In genomic region chr9:105363520-105364231, GRCm38 (mm10) we compare ENCODE assay signal across 26 mouse cellular contexts. TPM values are rescaled to one million over a fixed set of nuclear protein-coding genes. Genes with fewer than 3 reads are reported as not detected.
DNase-seq lines count a peak whose midpoint lies in the region; ATAC-seq and TF ChIP-seq lines count a peak whose summit lies in the region.
"Had no signal": no experiment of that assay in that cellular context is flagged by ENCODE, and none has a peak within 500 bp of the region (broad histone marks: within the 10 kb centered on the region; RNA-seq: fewer than 3 reads in every experiment).

No protein-coding gene starts in this region.

- no peak for ATAC-seq in hindbrain, embryonic 14.5 days (ENCODE audit: low FRiP score)
- no peak for ATAC-seq in hindbrain, embryonic 12.5 days (ENCODE audit: low FRiP score)
- peak; percentile 34; the same call in 1 of the 2 replicates for ATAC-seq in neural tube, embryonic 14.5 days (ENCODE audit: low read depth)
- ATAC-seq in neural tube, embryonic 15.5 days (ENCODE audit: low FRiP score): no peak; the same call in 1 of the 2 replicates
- ATAC-seq in hindbrain, embryonic 16.5 days: peak; percentile 75
- no peak for ATAC-seq in liver, postnatal 0 days
- ATAC-seq: intestine, embryonic 16.5 days; lung, postnatal 0 days; midbrain, embryonic 15.5 days; Patski had no signal

- H3K9ac ChIP-seq in hindbrain, embryonic 14.5 days: no peak overlapping the region
- H3K9ac ChIP-seq in hindbrain, embryonic 12.5 days: no peak overlapping the region
- no peak overlapping the region for H3K9ac ChIP-seq in neural tube, embryonic 14.5 days (replicated peaks; ENCODE audit: low read depth, low read length)
- no peak overlapping the region for H3K9ac ChIP-seq in neural tube, embryonic 15.5 days (replicated peaks)
- no peak overlapping the region for H3K9ac ChIP-seq in hindbrain, embryonic 16.5 days (ENCODE audit: low read depth, low read length)
- H3K9ac ChIP-seq in liver, postnatal 0 days (replicated peaks): no peak overlapping the region
- H3K9ac ChIP-seq: embryonic facial prominence, embryonic 12.5 days; heart, embryonic 15.5 days; kidney, embryonic 15.5 days; limb, embryonic 15.5 days; liver, embryonic 15.5 days; midbrain, embryonic 15.5 days had no signal

- no peak overlapping the region for H3K4me2 ChIP-seq in hindbrain, embryonic 14.5 days (replicated peaks)
- H3K4me2 ChIP-seq in hindbrain, embryonic 12.5 days (replicated peaks): no peak overlapping the region
- no peak overlapping the region for H3K4me2 ChIP-seq in neural tube, embryonic 14.5 days (ENCODE audit: low read depth, low read length)
- H3K4me2 ChIP-seq in neural tube, embryonic 15.5 days: no peak overlapping the region
- H3K4me2 ChIP-seq in hindbrain, embryonic 16.5 days (ENCODE audit: low read length): no peak overlapping the region
- H3K4me2 ChIP-seq in liver, postnatal 0 days (ENCODE audit: low read depth, low read length): no peak overlapping the region
- H3K4me2 ChIP-seq: embryonic facial prominence, embryonic 12.5 days; heart, embryonic 15.5 days; kidney, embryonic 15.5 days; limb, embryonic 15.5 days; liver, embryonic 15.5 days; midbrain, embryonic 15.5 days had no signal

- no peak overlapping the region for H3K4me3 ChIP-seq in hindbrain, embryonic 14.5 days (replicated peaks; ENCODE audit: low read length)
- H3K4me3 ChIP-seq in hindbrain, embryonic 12.5 days: no peak overlapping the region
- H3K4me3 ChIP-seq in neural tube, embryonic 14.5 days (ENCODE audit: low read depth, low read length): no peak overlapping the region
- H3K4me3 ChIP-seq in neural tube, embryonic 15.5 days (replicated peaks): no peak overlapping the region
- no peak overlapping the region for H3K4me3 ChIP-seq in hindbrain, embryonic 16.5 days (ENCODE audit: low read length)
- H3K4me3 ChIP-seq in liver, postnatal 0 days (ENCODE audit: low read depth, low read length): no peak overlapping the region
- H3K4me3 ChIP-seq: embryonic facial prominence, embryonic 12.5 days; erythroblast, embryonic 14.5 days; heart, adult 2 months; heart, embryonic 15.5 days; kidney, embryonic 15.5 days; limb, embryonic 15.5 days; liver, embryonic 15.5 days; megakaryocyte, embryonic 14.5 days; midbrain, embryonic 15.5 days had no signal

- no peaks in the 10 kb centered on the region for H3K36me3 ChIP-seq in hindbrain, embryonic 14.5 days (replicated peaks; ENCODE audit: control insufficient read depth, insufficient read depth)
- H3K36me3 ChIP-seq in hindbrain, embryonic 12.5 days: no peaks in the 10 kb centered on the region
- H3K36me3 ChIP-seq in neural tube, embryonic 14.5 days (ENCODE audit: control insufficient read depth, insufficient read depth, low read length): no peaks in the 10 kb centered on the region
- no peaks in the 10 kb centered on the region for H3K36me3 ChIP-seq in neural tube, embryonic 15.5 days
- no peaks in the 10 kb centered on the region for H3K36me3 ChIP-seq in hindbrain, embryonic 16.5 days (ENCODE audit: control insufficient read depth, insufficient read depth, low read length)
- H3K36me3 ChIP-seq in liver, postnatal 0 days (replicated peaks; ENCODE audit: insufficient read depth, low read length): no peaks in the 10 kb centered on the region
- H3K36me3 ChIP-seq: embryonic facial prominence, embryonic 12.5 days; heart, embryonic 15.5 days; kidney, embryonic 15.5 days; limb, embryonic 15.5 days; liver, embryonic 15.5 days; midbrain, embryonic 15.5 days had no signal

- H3K27ac ChIP-seq in hindbrain, embryonic 14.5 days: no peak overlapping the region
- no peak overlapping the region for H3K27ac ChIP-seq in hindbrain, embryonic 12.5 days
- no peak overlapping the region for H3K27ac ChIP-seq in neural tube, embryonic 14.5 days (ENCODE audit: low read depth, low read length)
- no peak overlapping the region for H3K27ac ChIP-seq in neural tube, embryonic 15.5 days (replicated peaks)
- no peak overlapping the region for H3K27ac ChIP-seq in hindbrain, embryonic 16.5 days (ENCODE audit: low read depth, low read length)
- no peak overlapping the region for H3K27ac ChIP-seq in liver, postnatal 0 days (ENCODE audit: low read depth)
- H3K27ac ChIP-seq: embryonic facial prominence, embryonic 12.5 days; heart, adult 2 months; heart, embryonic 15.5 days; kidney, embryonic 15.5 days; limb, embryonic 15.5 days; liver, embryonic 15.5 days; midbrain, embryonic 15.5 days had no signal

- peak; percentile 60 for DNase-seq in hindbrain, embryonic 14.5 days (ENCODE audit: low spot score)
- peak; percentile 38 to 43 for DNase-seq in layer of hippocampus, postnatal 36 days
- DNase-seq in adrenal gland, postnatal 10 days: no peak
- no peak for DNase-seq in liver, postnatal 0 days
- DNase-seq: adrenal gland, postnatal 14 days; cerebellum, adult 18-20 months; gastrocnemius, postnatal 14 days; heart, adult 2 months; heart, postnatal 4 days; kidney, postnatal 4 days; right cerebral cortex, postnatal 4 days had no signal

- no peak for TF ChIP-seq EP300 in liver, postnatal 0 days (IDR thresholded peaks at IDR 0.05; ENCODE audit: low read depth)

- H3K4me1 ChIP-seq in hindbrain, embryonic 14.5 days (replicated peaks; ENCODE audit: control insufficient read depth, insufficient read depth, low read length): no peaks in the 10 kb centered on the region
- H3K4me1 ChIP-seq in hindbrain, embryonic 12.5 days: no peaks in the 10 kb centered on the region
- H3K4me1 ChIP-seq in neural tube, embryonic 14.5 days (ENCODE audit: control insufficient read depth, insufficient read depth, low read length): no peaks in the 10 kb centered on the region
- 0 out of 2 replicates have a peak, but pooled peaks cover 1% of the 10 kb centered on the region for H3K4me1 ChIP-seq in neural tube, embryonic 15.5 days
- no peaks in the 10 kb centered on the region for H3K4me1 ChIP-seq in hindbrain, embryonic 16.5 days (ENCODE audit: control insufficient read depth, insufficient read depth, low read depth, low read length)
- no peaks in the 10 kb centered on the region for H3K4me1 ChIP-seq in liver, postnatal 0 days (ENCODE audit: insufficient read depth)
- H3K4me1 ChIP-seq: embryonic facial prominence, embryonic 12.5 days; heart, embryonic 15.5 days; kidney, embryonic 15.5 days; limb, embryonic 15.5 days; liver, embryonic 15.5 days; megakaryocyte, embryonic 14.5 days; midbrain, embryonic 15.5 days had no signal

- TF ChIP-seq CTCF in liver, postnatal 0 days (IDR thresholded peaks at IDR 0.05; ENCODE audit: low read depth): no peak

- WGBS in hindbrain, embryonic 14.5 days: 56% methylated on average over 5 of the region's 5 CpGs
- WGBS in hindbrain, embryonic 12.5 days: 74% methylated on average over 5 of the region's 5 CpGs
- WGBS in neural tube, embryonic 14.5 days: 60% methylated on average over 5 of the region's 5 CpGs
- WGBS in neural tube, embryonic 15.5 days: 61% methylated on average over 5 of the region's 5 CpGs
- WGBS in hindbrain, embryonic 16.5 days: 63% methylated on average over 5 of the region's 5 CpGs
- 71% methylated on average over 5 of the region's 5 CpGs for WGBS in liver, postnatal 0 days (ENCODE audit: insufficient replicate concordance)

- H3K9me3 ChIP-seq in hindbrain, embryonic 14.5 days (ENCODE audit: control insufficient read depth, low read length): no peaks in the 10 kb centered on the region
- H3K9me3 ChIP-seq in hindbrain, embryonic 12.5 days (replicated peaks): no peaks in the 10 kb centered on the region
- no peaks in the 10 kb centered on the region for H3K9me3 ChIP-seq in neural tube, embryonic 14.5 days (ENCODE audit: control insufficient read depth, low read length)
- H3K9me3 ChIP-seq in neural tube, embryonic 15.5 days (replicated peaks): no peaks in the 10 kb centered on the region
- no peaks in the 10 kb centered on the region for H3K9me3 ChIP-seq in hindbrain, embryonic 16.5 days (ENCODE audit: control insufficient read depth, low read length)
- no peaks in the 10 kb centered on the region for H3K9me3 ChIP-seq in liver, postnatal 0 days (ENCODE audit: low read length)
- H3K9me3 ChIP-seq: embryonic facial prominence, embryonic 12.5 days; heart, embryonic 15.5 days; kidney, embryonic 15.5 days; limb, embryonic 15.5 days; liver, embryonic 15.5 days; megakaryocyte, embryonic 14.5 days; midbrain, embryonic 15.5 days had no signal

- no peaks in the 10 kb centered on the region for H3K27me3 ChIP-seq in hindbrain, embryonic 14.5 days (ENCODE audit: control insufficient read depth, insufficient read depth, low read length)
- H3K27me3 ChIP-seq in hindbrain, embryonic 12.5 days: no peaks in the 10 kb centered on the region
- H3K27me3 ChIP-seq in neural tube, embryonic 14.5 days (ENCODE audit: control insufficient read depth, insufficient read depth, low read length): no peaks in the 10 kb centered on the region
- H3K27me3 ChIP-seq in neural tube, embryonic 15.5 days (replicated peaks): no peaks in the 10 kb centered on the region
- H3K27me3 ChIP-seq in hindbrain, embryonic 16.5 days (replicated peaks; ENCODE audit: control insufficient read depth, insufficient read depth, low read length): no peaks in the 10 kb centered on the region
- no peaks in the 10 kb centered on the region for H3K27me3 ChIP-seq in liver, postnatal 0 days (ENCODE audit: insufficient read depth, low read length)
- H3K27me3 ChIP-seq: embryonic facial prominence, embryonic 12.5 days; heart, embryonic 15.5 days; kidney, embryonic 15.5 days; limb, embryonic 15.5 days; liver, embryonic 15.5 days; megakaryocyte, embryonic 14.5 days; midbrain, embryonic 15.5 days; Patski had no signal

RNA-seq across cellular contexts. Expression of gene Aste1, which starts 31.5 kb away (rescaled TPM):
- 11.4 and 13.7 TPM in 2 replicates for polyA plus RNA-seq in hindbrain, embryonic 14.5 days (2014; fragmentation: Nextera tagmentation; extraction: Ambion mirVana)
- polyA plus RNA-seq in hindbrain, embryonic 12.5 days (2016; fragmentation: Nextera tagmentation; extraction: Ambion mirVana): 15.2 and 15.5 TPM in 2 replicates
- polyA plus RNA-seq in neural tube, embryonic 14.5 days (2014; fragmentation: Nextera tagmentation; extraction: Ambion mirVana): 12.6 and 13.4 TPM in 2 replicates
- polyA plus RNA-seq in neural tube, embryonic 15.5 days (2015; fragmentation: Nextera tagmentation; extraction: Ambion mirVana): 10.1 and 12.6 TPM in 2 replicates
- polyA plus RNA-seq in hindbrain, embryonic 16.5 days (2015; fragmentation: Nextera tagmentation; extraction: Ambion mirVana): 9.5 and 10.5 TPM in 2 replicates
- 10 to 100 TPM in 1 of 2 experiments, 1 to 10 TPM in 1; 9.4 to 11.2 TPM for total RNA-seq in layer of hippocampus, postnatal 36 days (2021)
- total RNA-seq in adrenal gland, postnatal 10 days (2021): 10 to 100 TPM; 13.9 to 18.4 TPM
- 3.7 and 5.1 TPM in 2 replicates for polyA plus RNA-seq in liver, postnatal 0 days (2015; fragmentation: Nextera tagmentation; extraction: Ambion mirVana)

RNA-seq across cellular contexts. Expression of gene Nek11, which starts 31.6 kb away (rescaled TPM):
- 2.9 and 3.2 TPM in 2 replicates for polyA plus RNA-seq in hindbrain, embryonic 14.5 days (2014; fragmentation: Nextera tagmentation; extraction: Ambion mirVana)
- polyA plus RNA-seq in hindbrain, embryonic 12.5 days (2016; fragmentation: Nextera tagmentation; extraction: Ambion mirVana): 2.5 and 3.0 TPM in 2 replicates
- polyA plus RNA-seq in neural tube, embryonic 14.5 days (2014; fragmentation: Nextera tagmentation; extraction: Ambion mirVana): 3.1 and 4.0 TPM in 2 replicates
- polyA plus RNA-seq in neural tube, embryonic 15.5 days (2015; fragmentation: Nextera tagmentation; extraction: Ambion mirVana): 2.6 TPM in 2 replicates
- polyA plus RNA-seq in hindbrain, embryonic 16.5 days (2015; fragmentation: Nextera tagmentation; extraction: Ambion mirVana): 3.0 and 3.2 TPM in 2 replicates
- total RNA-seq in layer of hippocampus, postnatal 36 days (2021): 1 to 10 TPM; 1.4 to 2.0 TPM
- under 1 TPM in 1 of 2 experiments, not detected in 1; 0.15 TPM for total RNA-seq in adrenal gland, postnatal 10 days (2021)
- polyA plus RNA-seq in liver, postnatal 0 days (2015; fragmentation: Nextera tagmentation; extraction: Ambion mirVana): 0.05 TPM in 1 of 2 replicates, not detected in the other
- total RNA-seq: adrenal gland, postnatal 14 days; heart, adult 2 months; heart, postnatal 4 days had no signal
- polyA plus RNA-seq: erythroblast, embryonic 14.5 days had no signal

Comparison
In these comparisons a context has a peak if more than half of its experiments do, and no peak if none do; other contexts are left out.
1. ATAC-seq: peak in neural tube, embryonic 14.5 days (single experiment) and hindbrain, embryonic 16.5 days (single experiment); none in hindbrain, embryonic 14.5 days (single experiment), hindbrain, embryonic 12.5 days (single experiment), neural tube, embryonic 15.5 days (single experiment) and liver, postnatal 0 days (single experiment).
2. DNase-seq: peak in hindbrain, embryonic 14.5 days (single experiment) and layer of hippocampus, postnatal 36 days (2 of 2); none in adrenal gland, postnatal 10 days (single experiment) and liver, postnatal 0 days (single experiment).